Mouse (Mus musculus): ENCODE results near the gene Atrn.

- no peak for TF ChIP-seq CTCF (IDR thresholded peaks at IDR 0.05; ENCODE audit: borderline replicate concordance, extremely low read depth, insufficient read depth, insufficient read length)
- no peak for TF ChIP-seq POLR2A (IDR thresholded peaks at IDR 0.05; ENCODE audit: borderline replicate concordance, extremely low read depth, insufficient read depth, insufficient read length, poor library complexity, severe bottlenecking)
These were observed 157.1 kb downstream of the Atrn start, which contains the start of gene Adam33 for GRCm38 (mm10) chr2:131063404-131063864.

Data from brain, embryonic 14.5 days (tissue).